Mouse (Mus musculus): ENCODE data around the gene Palm3. TPM values are rescaled to one million over a fixed set of nuclear protein-coding genes. Genes with fewer than 3 reads are reported as not detected.

Gene Palm3
- polyA plus RNA-seq, 2 experiments, result 0.19 TPM; not detected in 1

- Histone ChIP-seq H3K9me3 (ENCODE audit: control insufficient read depth, low read length) (no peaks in the 10 kb centered on the region), H3K36me3 (replicated peaks; ENCODE audit: control insufficient read depth, insufficient read depth, low read depth) (no peaks in the 10 kb centered on the region), H3K4me1 (replicated peaks; ENCODE audit: control insufficient read depth in 2 of 2, insufficient read depth in 2 of 2, low read length in 1 of 2) (no peaks in the 10 kb centered on the region), H3K9ac (replicated peaks) (no peak overlapping the region), H3K4me3 (ENCODE audit: insufficient read depth in 1 of 2, low read depth in 2 of 2, low read length in 2 of 2) (no peak overlapping the region), H3K27me3 (ENCODE audit: control insufficient read depth, insufficient read depth, low read length) (peaks cover 36% of the 10 kb centered on the region), H3K27ac (no peak overlapping the region), H3K4me2 (ENCODE audit: low read depth) (peak overlapping the region; percentile 54)
- DNase-seq (ENCODE audit: low read depth in 3 of 3, low spot score in 3 of 3), result no peak
- WGBS (ENCODE audit: insufficient replicate concordance), result 32% methylated on average over 12 of the region's 12 CpGs
- no peak for TF ChIP-seq CTCF (IDR thresholded peaks at IDR 0.05; ENCODE audit: low read depth)
- ATAC-seq (ENCODE audit: insufficient read depth), result no peak
Observed at GRCm38 (mm10) chr8:84042948-84043342, 21.7 kb downstream of the Palm3 start.

GRCm38 (mm10) chr8:84044103-84044502 lies 22.8 kb downstream of the Palm3 start:
- Histone ChIP-seq H3K36me3 (replicated peaks; ENCODE audit: control insufficient read depth, insufficient read depth, low read depth) (no peaks in the 10 kb centered on the region), H3K9me3 (ENCODE audit: control insufficient read depth, low read length) (no peaks in the 10 kb centered on the region), H3K4me2 (ENCODE audit: low read depth) (no peak overlapping the region), H3K27ac (no peak overlapping the region), H3K4me3 (ENCODE audit: insufficient read depth in 1 of 2, low read depth in 2 of 2, low read length in 2 of 2) (no peak overlapping the region), H3K27me3 (ENCODE audit: control insufficient read depth, insufficient read depth, low read length) (peaks cover 36% of the 10 kb centered on the region), H3K4me1 (replicated peaks; ENCODE audit: control insufficient read depth in 2 of 2, insufficient read depth in 2 of 2, low read length in 1 of 2) (no peaks in the 10 kb centered on the region), H3K9ac (replicated peaks) (no peak overlapping the region)
- TF ChIP-seq EP300 (IDR thresholded peaks at IDR 0.05; ENCODE audit: low read depth) (no peak), CTCF (IDR thresholded peaks at IDR 0.05; ENCODE audit: low read depth) (no peak)
- DNase-seq (ENCODE audit: low read depth in 3 of 3, low spot score in 3 of 3) (no peak), ATAC-seq (ENCODE audit: insufficient read depth) (no peak)
- WGBS (ENCODE audit: insufficient replicate concordance), result 12% methylated on average over 7 of the region's 7 CpGs

- no peak within 1 kb of the TSS for H3K4me3 ChIP-seq (ENCODE audit: insufficient read depth in 1 of 2, low read depth in 2 of 2, low read length in 2 of 2)
- H3K4me2 ChIP-seq (ENCODE audit: low read depth), result no peak within 1 kb of the TSS
- no peaks in the 10 kb centered on the region for H3K4me1 ChIP-seq (replicated peaks; ENCODE audit: control insufficient read depth in 2 of 2, insufficient read depth in 2 of 2, low read length in 1 of 2)
- no peak within 1 kb of the TSS for H3K27ac ChIP-seq
- no peaks in the 10 kb centered on the region for H3K9me3 ChIP-seq (ENCODE audit: control insufficient read depth, low read length)
- TF ChIP-seq CTCF (IDR thresholded peaks at IDR 0.05; ENCODE audit: low read depth), result no peak
- no peak for TF ChIP-seq EP300 (IDR thresholded peaks at IDR 0.05; ENCODE audit: low read depth)
- WGBS (ENCODE audit: insufficient replicate concordance), result 12% methylated on average over 9 of the region's 9 CpGs
- peaks cover 36% of the 10 kb centered on the region for H3K27me3 ChIP-seq (ENCODE audit: control insufficient read depth, insufficient read depth, low read length)
- DNase-seq (ENCODE audit: low read depth in 3 of 3, low spot score in 3 of 3) (no peak), ATAC-seq (ENCODE audit: insufficient read depth) (no peak)
- H3K36me3 ChIP-seq (replicated peaks; ENCODE audit: control insufficient read depth, insufficient read depth, low read depth), result no peaks in the 10 kb centered on the region
- no peak within 1 kb of the TSS for H3K9ac ChIP-seq (replicated peaks)
Observed at GRCm38 (mm10) chr8:84044900-84045299, 23.6 kb downstream of the Palm3 start, which contains the start of gene Rln3. Rln3 (minus strand) TSS chr8:84045000.

GRCm38 (mm10) chr8:84046505-84046904 lies 25.2 kb downstream of the Palm3 start:
- 69% methylated on average over 3 of the region's 3 CpGs for WGBS (ENCODE audit: insufficient replicate concordance)
- no peak overlapping the region for H3K9ac ChIP-seq (replicated peaks)
- TF ChIP-seq CTCF (IDR thresholded peaks at IDR 0.05; ENCODE audit: low read depth) (no peak), EP300 (IDR thresholded peaks at IDR 0.05; ENCODE audit: low read depth) (no peak)
- no peaks in the 10 kb centered on the region; a peak in 1 of 4 replicates for H3K4me1 ChIP-seq (replicated peaks; ENCODE audit: control insufficient read depth in 2 of 2, insufficient read depth in 2 of 2, low read length in 1 of 2)
- H3K27ac ChIP-seq, result no peak overlapping the region
- no peak overlapping the region for H3K4me3 ChIP-seq (ENCODE audit: insufficient read depth in 1 of 2, low read depth in 2 of 2, low read length in 2 of 2)
- H3K4me2 ChIP-seq (ENCODE audit: low read depth), result no peak overlapping the region
- ATAC-seq (ENCODE audit: insufficient read depth) (no peak), DNase-seq (ENCODE audit: low read depth in 3 of 3, low spot score in 3 of 3) (no peak)
- peaks cover 36% of the 10 kb centered on the region for H3K27me3 ChIP-seq (ENCODE audit: control insufficient read depth, insufficient read depth, low read length)
- H3K36me3 ChIP-seq (replicated peaks; ENCODE audit: control insufficient read depth, insufficient read depth, low read depth), result no peaks in the 10 kb centered on the region
- no peaks in the 10 kb centered on the region for H3K9me3 ChIP-seq (ENCODE audit: control insufficient read depth, low read length)

GRCm38 (mm10) chr8:84048171-84048570 lies 26.9 kb downstream of the Palm3 start:
- no peak overlapping the region for H3K9ac ChIP-seq (replicated peaks)
- WGBS (ENCODE audit: insufficient replicate concordance), result 65% methylated on average over 5 of the region's 5 CpGs
- no peaks in the 10 kb centered on the region for H3K36me3 ChIP-seq (replicated peaks; ENCODE audit: control insufficient read depth, insufficient read depth, low read depth)
- H3K27me3 ChIP-seq (ENCODE audit: control insufficient read depth, insufficient read depth, low read length), result peaks cover 23% of the 10 kb centered on the region
- H3K9me3 ChIP-seq (ENCODE audit: control insufficient read depth, low read length), result no peaks in the 10 kb centered on the region
- H3K4me1 ChIP-seq (replicated peaks; ENCODE audit: control insufficient read depth in 2 of 2, insufficient read depth in 2 of 2, low read length in 1 of 2), result peaks cover 0 to 3% of the 10 kb centered on the region in 2 experiments; a peak in 1 of 4 replicates
- no peak overlapping the region for H3K4me2 ChIP-seq (ENCODE audit: low read depth)
- H3K27ac ChIP-seq, result no peak overlapping the region
- DNase-seq (ENCODE audit: low read depth in 3 of 3, low spot score in 3 of 3) (no peak), ATAC-seq (ENCODE audit: insufficient read depth) (no peak)
- H3K4me3 ChIP-seq (ENCODE audit: insufficient read depth in 1 of 2, low read depth in 2 of 2, low read length in 2 of 2), result no peak overlapping the region
- no peak for TF ChIP-seq EP300 (IDR thresholded peaks at IDR 0.05; ENCODE audit: low read depth)
- TF ChIP-seq CTCF (IDR thresholded peaks at IDR 0.05; ENCODE audit: low read depth), result no peak

Measured in liver, embryonic 14.5 days (tissue).